Mouse (Mus musculus) lung, postnatal 36 days (tissue): Measurements from ENCODE around the gene Ap2a1.
A peak's percentile ranks its signal among the peaks of the same experiment; 100 is the strongest.

Source experiments
- DNase-seq: peaks from one replicate; pipeline ENCODE4 v3.0.0; 2022; ENCODE audit warnings: mixed read lengths

Gene Ap2a1

GRCm38 (mm10) chr7:44929204-44930151 lies at the start of gene Ap2a1:
Gene Ap2a1 (minus strand): TSS chr7:44929496.
- DNase-seq, result peak; percentile 100

GRCm38 (mm10) chr7:44978300-44978699 lies 49.0 kb upstream of the Ap2a1 start:
- no peak for DNase-seq

GRCm38 (mm10) chr7:44975117-44975419 lies 45.8 kb upstream of the Ap2a1 start:
- no peak for DNase-seq

GRCm38 (mm10) chr7:44974383-44975116 lies 45.3 kb upstream of the Ap2a1 start, which contains the start of gene Cpt1c:
Gene Cpt1c (minus strand): TSS chr7:44974851.
- DNase-seq, result peak; percentile 85

GRCm38 (mm10) chr7:44973415-44974130 lies 44.3 kb upstream of the Ap2a1 start:
- no peak for DNase-seq

- DNase-seq, result no peak
Observed at GRCm38 (mm10) chr7:44971142-44971541, 41.8 kb upstream of the Ap2a1 start.

GRCm38 (mm10) chr7:44970231-44970691 lies 41.0 kb upstream of the Ap2a1 start:
- DNase-seq, result peak; percentile 94

- no peak for DNase-seq
Observed at GRCm38 (mm10) chr7:44966638-44967037, 37.3 kb upstream of the Ap2a1 start.

- DNase-seq, result peak; percentile 15
Observed at GRCm38 (mm10) chr7:44965975-44966374, 36.7 kb upstream of the Ap2a1 start.

- no peak for DNase-seq
Observed at GRCm38 (mm10) chr7:44964990-44965389, 35.7 kb upstream of the Ap2a1 start.

- DNase-seq, result no peak
Observed at GRCm38 (mm10) chr7:44962831-44963230, 33.5 kb upstream of the Ap2a1 start.

GRCm38 (mm10) chr7:44962337-44962736 lies 33.0 kb upstream of the Ap2a1 start:
- no peak for DNase-seq

GRCm38 (mm10) chr7:44960512-44960910 lies 31.2 kb upstream of the Ap2a1 start:
- no peak for DNase-seq

GRCm38 (mm10) chr7:44959874-44960511 lies 30.7 kb upstream of the Ap2a1 start:
- no peak for DNase-seq

- no peak for DNase-seq
Observed at GRCm38 (mm10) chr7:44959281-44959680, 30.0 kb upstream of the Ap2a1 start.

- peak; percentile 69 for DNase-seq
Observed at GRCm38 (mm10) chr7:44958208-44958607, 28.9 kb upstream of the Ap2a1 start.

- peak; percentile 69 for DNase-seq
Observed at GRCm38 (mm10) chr7:44957183-44957835, 28.0 kb upstream of the Ap2a1 start.

GRCm38 (mm10) chr7:44956266-44956665 lies 27.0 kb upstream of the Ap2a1 start:
- DNase-seq, result no peak

- peak; percentile 44 for DNase-seq
Observed at GRCm38 (mm10) chr7:44955628-44956027, 26.3 kb upstream of the Ap2a1 start.

- DNase-seq, result no peak
Observed at GRCm38 (mm10) chr7:44954091-44954885, 25.0 kb upstream of the Ap2a1 start.

- no peak for DNase-seq
Observed at GRCm38 (mm10) chr7:44953561-44953960, 24.3 kb upstream of the Ap2a1 start.
